Mouse (Mus musculus) E14TG2a.4 (cell line): ENCODE measurements around the gene Hic1.

Source experiments
- CTCF ChIP-seq: conservative IDR thresholded peaks from 2 replicates; pipeline ENCODE4 v1.5.1; 2014; ENCODE audit warnings: low read length
- NANOG ChIP-seq: IDR thresholded peaks from 2 replicates; pipeline ENCODE4 v1.6.1; 2014; ENCODE audit warnings: borderline replicate concordance, low read length, mixed read lengths
- POU5F1 ChIP-seq: IDR thresholded peaks from 2 replicates; pipeline ENCODE4 v1.6.1; 2014; ENCODE audit warnings: low read length, borderline replicate concordance

DNA sequence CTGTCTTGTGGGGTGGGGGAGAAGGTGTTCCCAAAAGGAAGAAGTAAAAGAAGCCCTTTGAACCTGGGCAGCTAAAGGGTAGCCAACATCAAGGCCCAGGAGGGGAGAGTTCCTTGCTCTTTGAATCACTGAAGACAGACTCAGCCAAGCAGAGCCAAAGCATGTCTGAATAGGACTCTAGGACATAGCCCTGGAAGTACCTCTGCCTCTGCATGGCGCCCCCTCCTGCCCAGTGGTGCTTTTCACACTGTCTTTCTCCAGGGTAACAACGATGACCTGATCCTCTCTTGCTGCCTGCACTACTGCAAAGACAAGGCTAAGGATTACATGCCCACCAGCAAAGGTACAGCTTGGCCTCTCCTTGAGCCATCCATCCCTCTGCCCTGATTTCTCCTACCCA is 9.8 kb downstream of the Hic1 start:
- TF ChIP-seq CTCF = peak; percentile 38
- no peak for TF ChIP-seq NANOG
- TF ChIP-seq POU5F1 = no peak
